Mouse (Mus musculus) kidney, adult 2 months (tissue): Measurements from ENCODE around the gene Ado.

Source experiments
- CTCF ChIP-seq: fragments of 200-500 bp; conservative IDR thresholded peaks from 2 replicates; pipeline ENCODE4 v1.5.1; 2011; ENCODE audit warnings: low read depth, mild to moderate bottlenecking, control low read depth, low read length, moderate library complexity, mixed read lengths; ENCODE audit not compliant: insufficient read depth, insufficient read length
- POLR2A ChIP-seq: fragments of 200-500 bp; IDR thresholded peaks from one replicate; pipeline ENCODE4 v1.6.1; 2011; ENCODE audit warnings: low read depth, low read length, control low read depth

GRCm38 (mm10) chr10:67538585-67539400 is 10.0 kb downstream of the Ado start:
- TF ChIP-seq CTCF: no peak
- no peak for TF ChIP-seq POLR2A
